In the genomic region with DNA sequence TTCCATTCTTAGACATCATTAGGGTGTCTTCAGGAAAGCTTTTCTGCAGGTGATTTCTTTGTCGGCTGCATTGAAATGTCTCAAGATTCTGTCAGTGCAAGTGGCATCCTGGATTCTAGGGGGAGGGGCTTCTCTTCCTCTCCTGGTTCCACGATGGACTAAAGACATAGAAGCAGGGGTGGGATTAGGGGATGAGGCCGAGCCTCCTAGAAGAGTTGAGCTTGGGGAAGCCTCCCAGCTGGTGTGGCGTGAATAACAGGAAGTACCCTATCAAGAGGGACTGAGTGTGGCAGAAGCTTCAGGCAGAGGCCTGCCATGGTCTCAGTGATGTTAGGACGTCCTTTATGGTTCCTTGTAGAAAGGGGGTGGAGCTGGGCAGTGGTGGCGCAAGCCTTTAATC, we compare ENCODE assay signal across 27 mouse cellular contexts. TPM values are rescaled to one million over a fixed set of nuclear protein-coding genes. Genes with fewer than 3 reads are reported as not detected.
A peak's percentile ranks its signal among the peaks of the same experiment; 100 is the strongest.
DNase-seq lines count a peak whose midpoint lies in the region; ATAC-seq and TF ChIP-seq lines count a peak whose summit lies in the region.
"Had no signal": no experiment of that assay in that cellular context is flagged by ENCODE, and none has a peak within 500 bp of the region (broad histone marks: within the 10 kb centered on the region; RNA-seq: fewer than 3 reads in every experiment).

No protein-coding gene starts in this region.

- no peak overlapping the region for H3K9ac ChIP-seq in midbrain, embryonic 11.5 days (ENCODE audit: low read length)
- H3K9ac ChIP-seq in midbrain, embryonic 14.5 days (replicated peaks; ENCODE audit: low read length), result no peak overlapping the region
- H3K9ac ChIP-seq: heart, embryonic 12.5 days; limb, embryonic 15.5 days; liver, embryonic 14.5 days; lung, embryonic 15.5 days; midbrain, embryonic 12.5 days had no signal

- H3K36me3 ChIP-seq in midbrain, embryonic 11.5 days (ENCODE audit: control insufficient read depth, insufficient read depth, low read length), result no peaks in the 10 kb centered on the region
- H3K36me3 ChIP-seq in midbrain, embryonic 14.5 days (ENCODE audit: control insufficient read depth, insufficient read depth, low read length), result no peaks in the 10 kb centered on the region
- H3K36me3 ChIP-seq in small intestine, adult 2 months (ENCODE audit: control insufficient read depth, insufficient read depth, low read length), result no peaks in the 10 kb centered on the region
- H3K36me3 ChIP-seq: heart, embryonic 12.5 days; lung, embryonic 15.5 days had no signal

- TF ChIP-seq CTCF in small intestine, adult 2 months (IDR thresholded peaks at IDR 0.05; ENCODE audit: extremely low read depth, insufficient read length, insufficient replicate concordance, low read depth, low read length), result no peak

- no peak for TF ChIP-seq POLR2A in small intestine, adult 2 months (IDR thresholded peaks at IDR 0.05; ENCODE audit: low read depth, low read length)

- H3K9me3 ChIP-seq in midbrain, embryonic 11.5 days (ENCODE audit: control insufficient read depth, low read length), result no peaks in the 10 kb centered on the region
- H3K9me3 ChIP-seq in midbrain, embryonic 14.5 days (ENCODE audit: control insufficient read depth, low read length), result no peaks in the 10 kb centered on the region
- H3K9me3 ChIP-seq: limb, embryonic 15.5 days; lung, embryonic 15.5 days had no signal

- no peaks in the 10 kb centered on the region for H3K27me3 ChIP-seq in midbrain, embryonic 11.5 days (ENCODE audit: control insufficient read depth, insufficient read depth, low read length)
- no peaks in the 10 kb centered on the region for H3K27me3 ChIP-seq in midbrain, embryonic 14.5 days (ENCODE audit: control insufficient read depth, insufficient read depth, low read length)
- H3K27me3 ChIP-seq in small intestine, adult 2 months (ENCODE audit: control insufficient read depth, insufficient read depth, low read length), result no peaks in the 10 kb centered on the region
- H3K27me3 ChIP-seq: heart, embryonic 12.5 days; limb, embryonic 15.5 days; lung, embryonic 15.5 days; midbrain, embryonic 12.5 days had no signal

- 80% methylated on average over 6 of the region's 6 CpGs for WGBS in midbrain, embryonic 11.5 days
- 74% methylated on average over 6 of the region's 6 CpGs for WGBS in midbrain, embryonic 14.5 days
- 67% methylated on average over 6 of the region's 6 CpGs for WGBS in small intestine, adult 2 months

- DNase-seq in midbrain, embryonic 11.5 days (ENCODE audit: low spot score, missing footprints), result peak; percentile 51
- no peak for DNase-seq in midbrain, embryonic 14.5 days
- peak; percentile 48 to 55 for DNase-seq in B cell, adult 2 months
- no peak for DNase-seq in kidney, postnatal 4 days
- DNase-seq in lung, postnatal 10 days, result no peak
- DNase-seq: adrenal gland, postnatal 36 days; cerebellum, adult 11 months; cerebellum, postnatal 10 days; gastrocnemius, postnatal 10 days; heart, adult 11 months; heart, postnatal 10 days; kidney, adult 11 months; left cerebral cortex, postnatal 4 days; lung, postnatal 4 days; right cerebral cortex, postnatal 25 days had no signal

- no peak overlapping the region for H3K4me2 ChIP-seq in midbrain, embryonic 11.5 days
- H3K4me2 ChIP-seq in midbrain, embryonic 14.5 days (ENCODE audit: low read length), result no peak overlapping the region
- H3K4me2 ChIP-seq: heart, embryonic 12.5 days; limb, embryonic 15.5 days; lung, embryonic 15.5 days; midbrain, embryonic 12.5 days had no signal

- no peaks in the 10 kb centered on the region for H3K4me1 ChIP-seq in midbrain, embryonic 11.5 days (ENCODE audit: control insufficient read depth, insufficient read depth, low read length)
- no peaks in the 10 kb centered on the region for H3K4me1 ChIP-seq in midbrain, embryonic 14.5 days (ENCODE audit: control insufficient read depth, insufficient read depth, low read length)
- H3K4me1 ChIP-seq in small intestine, adult 2 months (ENCODE audit: control insufficient read depth, insufficient read depth, insufficient read length, low read length), result peaks cover 8% of the 10 kb centered on the region

- ATAC-seq in midbrain, embryonic 11.5 days (ENCODE audit: low FRiP score), result no peak
- no peak for ATAC-seq in midbrain, embryonic 14.5 days (ENCODE audit: low FRiP score, low TSS enrichment)
- 0 out of 2 replicates have a peak, but pooled peaks have one; percentile 20 for ATAC-seq in common myeloid progenitor, adult 5-6 weeks (replicated peaks; ENCODE audit: low read depth, poor library complexity, severe bottlenecking)
- ATAC-seq: forebrain, embryonic 16.5 days; hindbrain, postnatal 0 days had no signal

- no peak overlapping the region for H3K4me3 ChIP-seq in midbrain, embryonic 11.5 days (ENCODE audit: low read depth, low read length)
- H3K4me3 ChIP-seq in midbrain, embryonic 14.5 days (replicated peaks; ENCODE audit: low read depth, low read length), result no peak overlapping the region
- no peak overlapping the region for H3K4me3 ChIP-seq in small intestine, adult 2 months (ENCODE audit: low read depth, low read length)
- H3K4me3 ChIP-seq: forebrain, embryonic 10.5 days; heart, embryonic 12.5 days; hindbrain, embryonic 10.5 days; left cerebral cortex, adult 2 months; limb, embryonic 15.5 days; lung, embryonic 15.5 days; midbrain, embryonic 12.5 days had no signal

- no peak overlapping the region for H3K27ac ChIP-seq in midbrain, embryonic 11.5 days (ENCODE audit: low read depth, low read length)
- no peak overlapping the region for H3K27ac ChIP-seq in midbrain, embryonic 14.5 days (replicated peaks; ENCODE audit: low read depth, low read length)
- H3K27ac ChIP-seq in small intestine, adult 2 months (ENCODE audit: insufficient read depth, low read depth, low read length), result 0 out of 2 replicates have a peak overlapping the region, but pooled peaks have one; percentile 34
- H3K27ac ChIP-seq: forebrain, embryonic 10.5 days; hindbrain, embryonic 10.5 days; hindbrain, postnatal 0 days; left cerebral cortex, adult 2 months; liver, embryonic 14.5 days; lung, embryonic 15.5 days; midbrain, embryonic 12.5 days had no signal

RNA-seq across cellular contexts. Expression of a gene that starts 24.8 kb away (rescaled TPM):
- polyA plus RNA-seq in midbrain, embryonic 11.5 days (2014; fragmentation: Nextera tagmentation; extraction: Ambion mirVana), result 11.4 and 12.5 TPM in 2 replicates
- 1.8 and 2.5 TPM in 2 replicates for polyA plus RNA-seq in midbrain, embryonic 14.5 days (2014; fragmentation: Nextera tagmentation; extraction: Ambion mirVana)
- 9.2 and 9.3 TPM in 2 replicates for total RNA-seq in common myeloid progenitor, adult 5-6 weeks (2017)
- 8.1 and 18.6 TPM in 2 replicates for polyA plus RNA-seq in small intestine, adult 2 months (2012; rRNA removed)

RNA-seq across cellular contexts. Expression of a gene that starts 32.8 kb away (rescaled TPM):
- polyA plus RNA-seq in midbrain, embryonic 11.5 days (2014; fragmentation: Nextera tagmentation; extraction: Ambion mirVana), result 4.3 and 4.8 TPM in 2 replicates
- polyA plus RNA-seq in midbrain, embryonic 14.5 days (2014; fragmentation: Nextera tagmentation; extraction: Ambion mirVana), result 6.2 and 6.6 TPM in 2 replicates
- total RNA-seq in common myeloid progenitor, adult 5-6 weeks (2017), result 2.4 and 8.8 TPM in 2 replicates
- polyA plus RNA-seq in small intestine, adult 2 months (2012; rRNA removed), result 5.8 and 12.5 TPM in 2 replicates

RNA-seq across cellular contexts. Expression of a gene that starts 52.7 kb away (rescaled TPM):
- polyA plus RNA-seq in midbrain, embryonic 11.5 days (2014; fragmentation: Nextera tagmentation; extraction: Ambion mirVana), result 7.6 and 8.8 TPM in 2 replicates
- polyA plus RNA-seq in midbrain, embryonic 14.5 days (2014; fragmentation: Nextera tagmentation; extraction: Ambion mirVana), result 8.5 and 9.1 TPM in 2 replicates
- 13.9 and 15.1 TPM in 2 replicates for total RNA-seq in common myeloid progenitor, adult 5-6 weeks (2017)
- 12.5 and 20.1 TPM in 2 replicates for polyA plus RNA-seq in small intestine, adult 2 months (2012; rRNA removed)

Comparison
In these comparisons a context has a peak if more than half of its experiments do, and no peak if none do; other contexts are left out.
1. DNase-seq: peak in midbrain, embryonic 11.5 days (single experiment) and B cell, adult 2 months (2 of 2); none in midbrain, embryonic 14.5 days (single experiment), kidney, postnatal 4 days (0 of 2) and lung, postnatal 10 days (single experiment).